Mouse (Mus musculus): ENCODE data around the gene Inip.

GRCm38 (mm10) chr4:59807521-59807920 lies 6.1 kb upstream of the Inip start:
- no peak for TF ChIP-seq EP300 (IDR thresholded peaks at IDR 0.05; ENCODE audit: low read depth)
- TF ChIP-seq CTCF (IDR thresholded peaks at IDR 0.05; ENCODE audit: low read depth), result no peak
